Mouse (Mus musculus): ENCODE data around the gene Specc1. TPM values are rescaled to one million over a fixed set of nuclear protein-coding genes. Genes with fewer than 3 reads are reported as not detected.

Specc1 gene
- total RNA-seq, 2 experiments from 2014 or later = 1.9 to 2.3 TPM

GRCm38 (mm10) chr11:62269097-62269496, 312.5 kb downstream of the Specc1 start:
- intact Hi-C loops (cut with DNase I) = no loop called here
- DNase-seq = no peak

- DNase-seq = no peak
- intact Hi-C loops (cut with DNase I) = no loop called here
Observed at GRCm38 (mm10) chr11:62270851-62271250, 314.3 kb downstream of the Specc1 start.

Other genes starting within 250 kb of the Specc1 start
- gene Slc5a10, start 235.9 kb upstream of the Specc1 start, total RNA-seq (2021) = not detected
- 1 to 10 TPM; 3.0 to 4.6 TPM for gene Prpsap2, start 194.7 kb upstream of the Specc1 start, total RNA-seq (2021)
- gene Ulk2, start 101.7 kb upstream of the Specc1 start, total RNA-seq (2021) = 10 to 100 TPM; 71.9 to 73.6 TPM
- gene Akap10, start 26.5 kb upstream of the Specc1 start, total RNA-seq (2021) = 1 to 10 TPM; 8.1 to 9.0 TPM